Mouse (Mus musculus) hindbrain, embryonic 11.5 days (tissue): ENCODE results near the gene Gm34653. TPM values are rescaled to one million over a fixed set of nuclear protein-coding genes. Genes with fewer than 3 reads are reported as not detected.

Experiments
- polyA plus RNA-seq: library from polyadenylated mRNA; unstranded; fragments of >200 nt; fragmentation: Nextera tagmentation; extraction: Ambion mirVana; gene quantifications from 2 replicates; pipeline ENCODE4 v1.2.1, GENCODE M21; 2014

Gene Gm34653
- polyA plus RNA-seq, 1 experiment from 2014 or later: not detected

Other genes with a start within 250 kb of the Gm34653 start
- 94.0 and 108 TPM in 2 replicates for gene Gapvd1, start 77.8 kb upstream of the Gm34653 start, polyA plus RNA-seq
- gene Hspa5, start 61.0 kb upstream of the Gm34653 start, polyA plus RNA-seq: 838 and 881 TPM in 2 replicates
- 33.2 and 36.0 TPM in 2 replicates for gene Rabepk, start 33.1 kb upstream of the Gm34653 start, polyA plus RNA-seq
- 63.5 and 65.6 TPM in 2 replicates for gene Fbxw2, start 6.7 kb upstream of the Gm34653 start, polyA plus RNA-seq
- not detected in 2 replicates for gene Cutal, start 41.4 kb downstream of the Gm34653 start, polyA plus RNA-seq
- 118 TPM in 2 replicates for gene Psmd5, start 42.0 kb downstream of the Gm34653 start, polyA plus RNA-seq
- gene Phf19, start 81.0 kb downstream of the Gm34653 start, polyA plus RNA-seq: 1.7 and 2.3 TPM in 2 replicates
- 0.28 and 0.40 TPM in 2 replicates for gene Traf1, start 128.8 kb downstream of the Gm34653 start, polyA plus RNA-seq
- 0.18 and 0.60 TPM in 2 replicates for gene Hc, start 228.4 kb downstream of the Gm34653 start, polyA plus RNA-seq